Mouse (Mus musculus) c-Kit-positive CD71-negative TER-119-negative erythroid progenitor cells, embryonic 14.5 days (primary cell): Measurements from ENCODE around the gene Nbeal2.
A peak's percentile ranks its signal among the peaks of the same experiment; 100 is the strongest.

Experiments
- DNase-seq: peaks from one replicate; pipeline ENCODE4 v3.0.0-alpha.2; 2013; ENCODE audit warnings: low read depth

The Nbeal2 gene

GRCm38 (mm10) chr9:110645219-110645618, 8.7 kb downstream of the Nbeal2 start:
- peak; percentile 34 for DNase-seq

DNA sequence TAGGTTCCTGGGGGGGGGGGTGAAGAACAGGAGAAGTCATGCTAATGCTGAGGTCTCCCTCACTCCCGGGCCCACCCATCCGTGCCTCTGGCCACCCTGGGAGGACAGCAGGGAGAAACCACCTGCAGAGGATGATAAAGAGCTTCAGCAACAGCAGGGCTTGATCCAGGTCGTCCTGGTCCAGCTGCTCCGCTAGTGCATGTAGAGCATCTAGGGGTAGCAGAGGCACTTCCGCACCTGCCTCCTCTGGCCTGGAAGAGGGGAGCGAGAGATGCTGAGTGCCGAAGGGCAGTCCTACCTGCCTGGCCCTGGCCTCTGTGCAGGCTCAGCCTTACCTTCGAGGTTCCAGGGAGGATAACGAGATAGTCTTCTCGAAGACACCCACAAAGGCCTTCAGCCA, 9.7 kb downstream of the Nbeal2 start:
- no peak for DNase-seq

- DNase-seq = no peak
These were observed 10.2 kb downstream of the Nbeal2 start for GRCm38 (mm10) chr9:110643787-110644186.

- no peak for DNase-seq
These were observed 11.0 kb downstream of the Nbeal2 start for GRCm38 (mm10) chr9:110642812-110643524.

- no peak for DNase-seq
These were observed 13.0 kb downstream of the Nbeal2 start for GRCm38 (mm10) chr9:110641006-110641405.

DNA sequence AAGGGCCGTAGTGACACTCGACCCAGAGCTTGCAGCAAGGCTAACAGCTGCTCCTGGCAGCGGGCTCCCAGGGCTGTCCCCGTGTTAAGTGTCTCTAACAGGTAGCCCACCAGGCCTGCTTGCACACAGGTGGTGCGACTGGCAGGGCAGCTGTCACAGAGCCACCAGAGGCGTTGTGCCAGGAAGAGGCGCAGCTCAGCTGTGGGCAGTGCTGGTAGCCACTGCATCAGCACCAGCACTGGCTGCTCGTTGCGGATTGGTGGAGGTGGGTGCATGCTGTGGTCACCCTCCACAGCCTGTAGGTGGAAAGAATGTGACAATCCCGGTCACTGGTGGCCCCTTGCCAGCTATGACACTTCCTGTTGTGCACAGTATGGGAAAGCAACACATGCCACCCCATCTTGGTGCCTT, 15.3 kb downstream of the Nbeal2 start:
- no peak for DNase-seq

DNA sequence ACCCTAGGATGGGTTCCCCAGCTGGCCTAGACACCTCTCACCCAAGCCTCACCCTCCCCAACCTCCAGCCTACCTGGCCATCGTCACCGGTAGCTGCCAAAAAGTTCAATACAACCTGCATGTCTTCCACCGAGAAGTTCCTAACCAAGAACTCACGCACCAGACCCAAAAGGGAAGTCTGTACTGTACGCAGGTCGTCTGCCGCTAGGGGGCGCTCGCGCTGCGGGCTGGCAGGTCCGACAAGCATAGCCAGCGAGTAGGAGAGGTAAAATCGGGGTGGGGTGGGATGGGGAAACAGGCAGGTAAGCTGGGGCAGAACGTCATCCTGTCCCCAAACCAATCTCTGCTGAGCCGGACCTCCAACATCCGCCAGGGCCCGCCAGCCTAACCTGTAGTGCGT, 18.7 kb downstream of the Nbeal2 start:
- DNase-seq = peak; percentile 80

DNA sequence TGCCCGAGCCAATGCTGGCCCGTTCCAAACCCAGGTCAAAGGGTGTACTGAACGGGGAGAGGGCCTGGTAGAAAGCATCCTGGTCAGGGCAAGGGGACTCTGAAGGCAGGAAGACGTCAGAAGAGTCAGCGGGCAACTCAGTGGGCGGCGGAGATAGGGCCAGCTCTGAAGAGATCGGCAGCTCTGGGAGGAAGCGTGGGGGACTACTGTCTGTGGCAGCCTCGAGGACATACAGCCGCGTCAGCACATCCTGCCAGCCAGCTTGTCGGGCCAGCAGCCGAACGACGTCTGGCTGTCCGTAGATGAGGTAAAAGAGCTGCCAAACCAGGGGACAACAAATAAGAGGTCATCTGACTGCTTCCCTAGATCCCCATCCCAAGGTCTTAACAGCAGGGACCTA, 20.1 kb downstream of the Nbeal2 start:
- no peak for DNase-seq

DNA sequence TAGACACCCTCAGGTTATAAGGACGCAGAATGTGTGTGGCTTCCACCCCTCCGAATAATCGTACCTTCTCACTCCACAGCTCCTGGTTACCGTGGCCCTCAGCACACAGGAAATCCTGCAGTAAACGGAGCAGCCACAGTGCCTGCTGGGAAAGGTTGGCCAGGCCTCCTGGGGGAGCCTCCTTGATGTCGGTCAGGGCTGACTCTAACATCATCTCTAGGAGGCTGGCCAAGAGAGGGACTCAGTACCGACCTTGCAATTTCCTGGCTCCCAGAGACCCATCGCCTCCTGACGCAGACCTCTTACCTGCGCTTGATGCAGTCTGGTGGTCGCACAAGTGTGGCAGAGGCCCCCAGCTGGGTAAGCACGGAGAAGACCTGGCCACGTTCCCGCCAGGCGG, 21.3 kb downstream of the Nbeal2 start:
- no peak for DNase-seq

DNA sequence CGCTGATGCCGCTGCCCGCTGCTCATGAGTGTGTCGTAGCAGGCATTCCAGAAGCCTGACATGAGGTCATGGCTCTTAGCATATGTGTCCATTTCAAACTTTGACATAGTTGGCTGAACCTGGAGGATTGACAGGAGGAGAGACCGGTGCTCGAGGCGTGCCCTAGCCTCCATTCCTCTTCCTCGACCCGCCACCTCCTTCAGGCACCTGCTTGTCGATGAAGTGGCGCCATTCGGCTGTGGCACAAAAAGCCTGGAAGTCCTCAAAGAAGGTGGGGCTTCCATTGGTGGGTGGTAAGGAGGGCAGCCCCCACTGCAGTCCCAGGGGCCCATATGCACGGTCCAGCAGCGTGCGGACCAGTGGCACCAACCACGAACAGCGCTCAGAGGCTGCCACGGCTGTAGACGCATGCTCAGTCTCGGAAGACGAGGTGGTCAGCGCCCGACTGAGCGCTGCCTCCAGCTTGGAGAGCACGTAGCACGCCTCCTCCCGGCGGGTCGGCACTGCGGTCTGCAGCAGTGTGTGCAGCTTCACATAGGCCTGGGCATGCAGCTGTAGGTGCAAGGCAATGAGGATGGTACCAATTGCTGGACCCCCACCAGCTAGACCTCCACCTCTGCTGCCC, 22.2 kb downstream of the Nbeal2 start:
- DNase-seq = no peak

- peak; percentile 43 for DNase-seq
These were observed 22.8 kb downstream of the Nbeal2 start for GRCm38 (mm10) chr9:110631191-110631590.

- DNase-seq = no peak
These were observed 23.8 kb downstream of the Nbeal2 start for GRCm38 (mm10) chr9:110630171-110630570.

DNA sequence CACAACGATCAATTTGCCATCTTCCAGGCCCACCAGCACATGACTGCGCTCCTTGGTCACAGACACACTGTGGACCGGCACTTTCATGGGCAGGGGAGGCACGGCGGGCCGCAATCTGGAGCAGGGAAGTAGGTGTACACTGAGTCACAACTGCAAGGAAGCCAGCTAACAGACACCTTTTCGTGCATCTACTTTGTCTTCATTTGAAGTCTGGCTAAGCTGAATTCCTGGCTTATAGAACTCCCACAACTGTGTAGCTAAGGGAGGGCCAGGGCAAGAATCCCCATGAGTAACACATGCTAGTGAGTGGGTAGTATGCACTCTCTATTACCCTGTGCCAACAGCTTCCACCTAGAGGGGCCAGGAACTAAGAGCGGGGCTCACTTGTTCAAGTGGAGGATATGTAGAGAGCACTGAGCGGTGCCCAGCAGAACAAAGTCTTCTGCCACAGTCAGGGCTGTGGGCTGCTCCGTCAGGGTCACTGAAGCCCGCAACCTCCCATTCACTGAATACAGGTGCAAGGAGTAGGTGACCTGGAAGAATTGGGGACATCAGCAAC, 28.5 kb downstream of the Nbeal2 start:
- DNase-seq = no peak

GRCm38 (mm10) chr9:110624361-110625166, 29.4 kb downstream of the Nbeal2 start, which contains the start of gene Nradd:
TSS of gene Nradd (minus strand) at chr9:110624452.
- peak; percentile 81 for DNase-seq

DNA sequence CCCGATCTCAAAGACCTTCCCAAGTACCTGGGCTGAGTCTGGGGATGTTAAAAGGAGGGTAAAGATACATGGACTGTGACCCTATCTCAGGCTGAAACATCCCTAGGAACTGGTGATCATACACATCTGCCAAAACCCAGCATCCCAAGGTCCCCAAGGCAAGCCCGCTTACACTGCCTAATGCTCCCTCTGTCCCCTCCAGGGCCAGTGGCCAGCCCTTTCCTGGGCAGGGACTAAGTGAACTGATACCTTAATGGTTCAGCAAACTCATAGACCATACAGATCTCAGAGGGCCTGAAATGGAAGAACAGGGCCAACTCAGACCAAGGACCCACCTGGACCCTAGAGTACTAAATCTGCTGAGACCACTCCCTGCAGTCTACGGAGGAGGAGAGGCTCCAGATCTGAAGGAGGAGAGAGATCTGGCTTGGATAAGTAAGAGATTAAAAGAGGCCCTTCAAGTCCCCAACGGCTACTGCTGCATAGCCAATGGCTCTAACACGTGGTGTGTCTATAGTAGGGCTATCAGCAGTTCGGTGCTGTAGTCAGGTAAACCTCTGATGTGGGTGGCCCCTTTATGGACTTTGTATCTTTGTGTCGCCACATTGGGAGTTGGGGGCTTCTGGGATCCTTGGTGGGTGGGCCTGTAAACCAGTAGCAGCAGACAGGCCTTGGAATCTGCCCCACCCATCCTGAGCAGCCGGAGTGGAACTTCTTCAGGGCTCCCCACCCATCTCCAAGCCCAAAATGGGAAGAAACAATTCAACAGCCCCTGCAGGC, 30.4 kb downstream of the Nbeal2 start:
- DNase-seq = no peak

DNA sequence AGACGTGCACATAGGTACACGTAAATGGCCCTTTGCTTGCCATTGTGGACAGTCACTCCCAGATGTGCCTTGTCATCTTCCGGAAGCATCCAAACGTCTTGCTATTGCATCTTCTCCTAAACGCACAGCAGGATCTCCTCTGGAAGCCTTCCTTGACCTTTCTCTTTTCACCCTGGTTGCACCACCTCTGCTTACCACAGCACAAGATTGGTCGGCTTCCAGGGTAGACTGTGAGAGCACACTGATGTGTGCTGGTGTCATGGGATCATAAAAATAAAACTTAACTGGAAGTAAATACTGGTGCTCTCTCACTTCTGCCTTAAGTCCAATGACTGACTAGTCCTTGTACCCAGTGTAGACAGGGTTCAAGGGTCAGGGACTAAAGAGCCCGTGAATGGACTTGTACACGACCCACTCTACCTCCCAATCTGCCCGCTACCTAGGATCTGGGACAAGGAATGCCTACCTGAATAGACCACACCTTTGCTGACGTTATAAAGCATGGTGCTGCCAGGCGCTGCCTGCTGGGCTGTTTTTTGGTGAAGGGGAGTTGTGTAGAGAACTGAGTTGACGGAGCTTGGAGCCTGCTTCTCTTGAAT, 31.2 kb downstream of the Nbeal2 start:
- DNase-seq = no peak

DNA sequence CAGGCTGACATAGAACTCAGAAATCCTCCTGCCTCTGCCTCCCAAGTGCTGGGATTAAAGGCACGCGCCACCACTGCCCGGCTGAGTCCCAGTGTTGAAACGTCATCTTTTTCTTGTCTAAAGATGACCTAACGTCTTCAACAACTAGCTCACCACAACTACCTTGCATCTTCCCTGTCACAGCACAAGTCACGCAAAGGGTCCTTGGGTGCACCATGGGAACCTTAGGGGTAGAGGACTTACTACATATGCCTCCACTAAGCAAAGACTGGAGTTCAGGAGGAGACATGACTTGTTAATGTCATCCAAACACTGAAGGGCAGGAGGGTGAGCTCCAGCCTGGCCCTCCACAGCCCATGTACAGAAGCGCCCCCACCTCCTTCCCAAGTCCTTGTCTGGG, 33.3 kb downstream of the Nbeal2 start:
- DNase-seq = no peak

DNA sequence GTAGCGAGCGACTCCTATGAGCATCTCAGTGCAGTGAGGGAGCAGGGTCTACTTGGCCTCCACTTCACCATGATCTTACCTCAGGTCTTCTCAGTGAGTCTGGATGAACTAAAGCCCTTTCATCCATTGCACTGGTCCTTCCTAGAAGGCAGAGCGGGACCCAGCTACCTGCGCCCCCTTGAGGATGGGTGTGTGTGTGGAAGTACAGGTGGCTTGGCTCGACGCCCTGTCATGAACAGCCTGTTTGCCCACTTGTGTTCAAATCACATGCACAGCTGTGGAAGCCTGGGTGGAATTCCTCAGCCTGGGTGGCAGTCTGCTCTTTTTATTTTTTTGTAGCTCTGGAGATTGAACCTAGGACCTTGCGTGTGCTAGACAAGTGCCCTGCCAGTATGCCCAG, 33.8 kb downstream of the Nbeal2 start:
- DNase-seq = no peak

DNA sequence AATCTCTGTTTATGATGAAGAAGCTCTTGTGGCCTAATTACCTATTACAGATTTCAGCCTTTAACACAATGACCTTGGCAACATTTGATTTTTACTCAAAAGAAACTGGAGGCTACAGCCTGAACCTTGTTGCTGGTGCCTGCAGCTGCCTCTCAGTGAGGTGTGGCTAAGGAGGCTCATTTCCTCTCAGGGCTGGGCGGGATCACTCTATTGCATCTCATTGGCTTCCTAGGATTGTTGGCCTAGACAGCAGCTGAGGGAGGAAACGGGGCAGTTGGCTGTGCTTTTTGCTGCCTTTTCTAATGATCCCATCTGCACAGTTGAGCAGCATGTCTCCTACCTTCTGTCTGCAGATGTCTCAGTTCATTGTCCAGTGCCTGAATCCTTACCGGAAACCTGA, 36.9 kb downstream of the Nbeal2 start:
- no peak for DNase-seq

DNA sequence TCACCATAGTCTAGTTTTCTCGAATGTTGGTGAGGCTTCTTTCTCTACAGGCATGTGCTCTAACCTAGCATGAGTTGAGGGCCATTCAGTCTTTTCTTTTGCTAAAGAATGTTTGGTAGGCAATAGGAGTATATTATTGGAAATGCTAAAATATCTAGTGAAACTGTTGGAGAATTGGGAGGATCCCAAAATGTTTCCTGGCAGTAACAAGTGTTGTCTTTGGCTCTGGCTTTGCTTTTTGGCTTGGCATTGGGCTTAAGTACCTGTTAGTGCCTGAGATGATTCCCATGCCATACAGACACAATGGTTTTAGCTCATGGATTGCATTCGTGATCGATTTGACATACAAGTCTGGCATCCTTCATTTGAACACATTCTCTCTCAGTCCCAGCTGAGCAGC, 42.5 kb downstream of the Nbeal2 start:
- no peak for DNase-seq

GRCm38 (mm10) chr9:110583521-110583920, 70.4 kb downstream of the Nbeal2 start:
- no peak for DNase-seq
